Mouse (Mus musculus): ENCODE measurements around the gene Edn2. TPM values are rescaled to one million over a fixed set of nuclear protein-coding genes. Genes with fewer than 3 reads are reported as not detected.

Edn2 gene
- polyA plus RNA-seq (2015; fragmentation: Nextera tagmentation; extraction: Ambion mirVana): 0.34 TPM in 1 of 2 replicates, not detected in the other

GRCm38 (mm10) chr4:120161166-120161949, at the start of gene Edn2:
Gene Edn2, plus strand, starts transcription at chr4:120161206.

Other genes with a start within 250 kb of the Edn2 start
- not detected in 2 replicates for gene AL607142.1, start 96.2 kb upstream of the Edn2 start, polyA plus RNA-seq (2015; fragmentation: Nextera tagmentation; extraction: Ambion mirVana)
- 0.14 and 0.28 TPM in 2 replicates for gene Foxo6, start 126.1 kb downstream of the Edn2 start, polyA plus RNA-seq (2015; fragmentation: Nextera tagmentation; extraction: Ambion mirVana)
- 25.0 and 25.2 TPM in 2 replicates for gene Scmh1, start 244.1 kb downstream of the Edn2 start, polyA plus RNA-seq (2015; fragmentation: Nextera tagmentation; extraction: Ambion mirVana)

Measured in skeletal muscle tissue, postnatal 0 days (tissue).